Mouse (Mus musculus) A20 (cell line): ENCODE results near the gene Lmo2.

Source experiments
- DNase-seq: peaks from one replicate; pipeline ENCODE4 v3.0.0-alpha.2; 2011; ENCODE audit warnings: low read depth, low spot score

The Lmo2 gene

GRCm38 (mm10) chr2:103941085-103941484 is 16.7 kb upstream of the Lmo2 start:
- DNase-seq: no peak

- DNase-seq: peak; percentile 67
Observed at GRCm38 (mm10) chr2:103944859-103945258, 12.9 kb upstream of the Lmo2 start.

GRCm38 (mm10) chr2:103945571-103946092 is 12.2 kb upstream of the Lmo2 start:
- peak; percentile 36 for DNase-seq

GRCm38 (mm10) chr2:103946892-103947291 is 10.9 kb upstream of the Lmo2 start:
- no peak for DNase-seq

- DNase-seq: no peak
Observed at GRCm38 (mm10) chr2:103947982-103948655, 9.7 kb upstream of the Lmo2 start.

GRCm38 (mm10) chr2:103953050-103953835 is 4.5 kb upstream of the Lmo2 start:
- DNase-seq: no peak

- no peak for DNase-seq
Observed at GRCm38 (mm10) chr2:103955714-103956113, 2.1 kb upstream of the Lmo2 start.

GRCm38 (mm10) chr2:103956867-103957266 is 919 bp upstream of the Lmo2 start:
- DNase-seq: no peak

GRCm38 (mm10) chr2:103958634-103959033 is 848 bp downstream of the Lmo2 start:
- no peak for DNase-seq

- DNase-seq: no peak
Observed at GRCm38 (mm10) chr2:103959066-103959465, 1.3 kb downstream of the Lmo2 start.

- DNase-seq: no peak
Observed at GRCm38 (mm10) chr2:103959574-103959973, 1.8 kb downstream of the Lmo2 start.

GRCm38 (mm10) chr2:103962349-103962748 is 4.6 kb downstream of the Lmo2 start:
- no peak for DNase-seq

GRCm38 (mm10) chr2:103965391-103965790 is 7.6 kb downstream of the Lmo2 start:
- peak; percentile 8 for DNase-seq

GRCm38 (mm10) chr2:103968186-103968585 is 10.4 kb downstream of the Lmo2 start:
- DNase-seq: no peak

- DNase-seq: no peak
Observed at GRCm38 (mm10) chr2:103968919-103969436, 11.2 kb downstream of the Lmo2 start.

- DNase-seq: peak; percentile 87
Observed at GRCm38 (mm10) chr2:103969437-103970040, 11.8 kb downstream of the Lmo2 start.

- peak; percentile 79 for DNase-seq
Observed at GRCm38 (mm10) chr2:103970041-103970790, 12.4 kb downstream of the Lmo2 start.

- DNase-seq: no peak
Observed at GRCm38 (mm10) chr2:103970791-103971649, 13.2 kb downstream of the Lmo2 start.

GRCm38 (mm10) chr2:103971838-103972237 is 14.1 kb downstream of the Lmo2 start:
- no peak for DNase-seq

GRCm38 (mm10) chr2:103975904-103976303 is 18.1 kb downstream of the Lmo2 start:
- DNase-seq: no peak
